In genomic region chr9:35115804-35116203, GRCm38 (mm10) we compare ENCODE assay signal across 7 mouse cellular contexts. TPM values are rescaled to one million over a fixed set of nuclear protein-coding genes. Genes with fewer than 3 reads are reported as not detected.
DNase-seq lines count a peak whose midpoint lies in the region; ATAC-seq lines count a peak whose summit lies in the region.

No protein-coding gene starts in this region.

- peak overlapping the region; percentile 79 for H3K4me2 ChIP-seq in limb, embryonic 15.5 days
- H3K4me2 ChIP-seq in stomach, embryonic 16.5 days (ENCODE audit: low read depth, low read length), result peak overlapping the region; percentile 67

- peaks cover 57% of the 10 kb centered on the region for H3K36me3 ChIP-seq in megakaryocyte, embryonic 14.5 days (replicated peaks; ENCODE audit: low read length)
- peaks cover 76% of the 10 kb centered on the region for H3K36me3 ChIP-seq in erythroblast, embryonic 14.5 days (ENCODE audit: control insufficient read depth)
- H3K36me3 ChIP-seq in limb, embryonic 15.5 days, result peaks cover 6% of the 10 kb centered on the region; the same call in 1 of the 2 replicates
- no peaks in the 10 kb centered on the region for H3K36me3 ChIP-seq in stomach, embryonic 16.5 days (ENCODE audit: control insufficient read depth, insufficient read depth, low read length)

- H3K4me1 ChIP-seq in megakaryocyte, embryonic 14.5 days, result peaks cover 78% of the 10 kb centered on the region
- H3K4me1 ChIP-seq in erythroblast, embryonic 14.5 days (ENCODE audit: control insufficient read depth), result peaks cover 94% of the 10 kb centered on the region
- H3K4me1 ChIP-seq in limb, embryonic 15.5 days, result peaks cover 61% of the 10 kb centered on the region
- H3K4me1 ChIP-seq in stomach, embryonic 16.5 days (ENCODE audit: control insufficient read depth, insufficient read depth, low read length), result peaks cover 42% of the 10 kb centered on the region

- peak overlapping the region; percentile 93 for H3K27ac ChIP-seq in limb, embryonic 15.5 days
- peak overlapping the region; percentile 77; the same call in 1 of the 2 replicates for H3K27ac ChIP-seq in stomach, embryonic 16.5 days (ENCODE audit: low read length)

- no peak for ATAC-seq in megakaryocyte, adult 5-6 weeks (ENCODE audit: poor library complexity, severe bottlenecking)
- no peak for ATAC-seq in limb, embryonic 15.5 days (ENCODE audit: insufficient number of reproducible peaks, low FRiP score, low TSS enrichment, low read depth)
- ATAC-seq in stomach, embryonic 16.5 days (ENCODE audit: insufficient read depth, low FRiP score), result no peak

- no peaks in the 10 kb centered on the region for H3K27me3 ChIP-seq in megakaryocyte, embryonic 14.5 days (replicated peaks)
- no peaks in the 10 kb centered on the region for H3K27me3 ChIP-seq in erythroblast, embryonic 14.5 days (ENCODE audit: control insufficient read depth)
- H3K27me3 ChIP-seq in limb, embryonic 15.5 days, result no peaks in the 10 kb centered on the region
- H3K27me3 ChIP-seq in stomach, embryonic 16.5 days (ENCODE audit: control insufficient read depth, insufficient read depth, low read length), result no peaks in the 10 kb centered on the region

- peak overlapping the region; percentile 97 for H3K4me3 ChIP-seq in megakaryocyte, embryonic 14.5 days (replicated peaks)
- peak overlapping the region; percentile 88 for H3K4me3 ChIP-seq in erythroblast, embryonic 14.5 days (replicated peaks)
- H3K4me3 ChIP-seq in limb, embryonic 15.5 days, result peak overlapping the region; percentile 75
- H3K4me3 ChIP-seq in stomach, embryonic 16.5 days (replicated peaks; ENCODE audit: low read length), result peak overlapping the region; percentile 76

- no peaks in the 10 kb centered on the region for H3K9me3 ChIP-seq in megakaryocyte, embryonic 14.5 days
- peaks cover 2% of the 10 kb centered on the region for H3K9me3 ChIP-seq in erythroblast, embryonic 14.5 days (ENCODE audit: control insufficient read depth, low read length)
- H3K9me3 ChIP-seq in limb, embryonic 15.5 days, result no peaks in the 10 kb centered on the region; the same call in 1 of the 2 replicates
- H3K9me3 ChIP-seq in stomach, embryonic 16.5 days (replicated peaks; ENCODE audit: control insufficient read depth, low read length), result no peaks in the 10 kb centered on the region

- 21% methylated on average over 4 of the region's 4 CpGs for WGBS in limb, embryonic 15.5 days
- WGBS in stomach, embryonic 16.5 days, result 34% methylated on average over 4 of the region's 4 CpGs

- H3K9ac ChIP-seq in limb, embryonic 15.5 days, result peak overlapping the region; percentile 80
- H3K9ac ChIP-seq in stomach, embryonic 16.5 days (ENCODE audit: low read length), result peak overlapping the region; percentile 93

- DNase-seq in ovary, adult 18-20 months (ENCODE audit: low spot score), result no peak
- no peak for DNase-seq in layer of hippocampus, adult 18-20 months (ENCODE audit: low spot score in 2 of 2)

RNA-seq across cellular contexts. Expression of gene St3gal4, which starts 3.3 kb away (rescaled TPM):
- polyA plus RNA-seq in megakaryocyte, embryonic 14.5 days (2012; ENCODE audit: insufficient read depth, low replicate concordance), result 13.7 and 16.5 TPM in 2 replicates
- total RNA-seq in megakaryocyte, adult 5-6 weeks (2015), result 53.1 and 53.4 TPM in 2 replicates
- total RNA-seq in megakaryocyte, adult 5-6 weeks (2017), result 49.6 and 57.4 TPM in 2 replicates
- 2.7 and 3.7 TPM in 2 replicates for polyA plus RNA-seq in erythroblast, embryonic 14.5 days (2012)
- polyA plus RNA-seq in limb, embryonic 15.5 days (2015; fragmentation: Nextera tagmentation; extraction: Ambion mirVana), result 39.2 and 39.4 TPM in 2 replicates
- polyA plus RNA-seq in stomach, embryonic 16.5 days (2015; fragmentation: Nextera tagmentation; extraction: Ambion mirVana), result 50.5 and 53.1 TPM in 2 replicates
- total RNA-seq in layer of hippocampus, adult 18-20 months (2021), result 10 to 100 TPM; 26.8 to 31.0 TPM
